Mouse (Mus musculus) spleen, postnatal 36 days (tissue): ENCODE results near the gene Tcf3.
A peak's percentile ranks its signal among the peaks of the same experiment; 100 is the strongest.

Experiments used
- DNase-seq, 2 experiments: peaks; one replicate each; pipeline ENCODE4 v3.0.0; 2022; ENCODE audit warnings: low spot score in 2 of 2, mixed read lengths in 1 of 2

Tcf3 gene

GRCm38 (mm10) chr10:80385811-80386734, 47.4 kb downstream of the Tcf3 start:
- DNase-seq = no peak

GRCm38 (mm10) chr10:80385310-80385709, 48.1 kb downstream of the Tcf3 start:
- no peak for DNase-seq

- no peak for DNase-seq
These were observed 48.7 kb downstream of the Tcf3 start for GRCm38 (mm10) chr10:80384709-80385108.

- DNase-seq = no peak
These were observed 49.3 kb downstream of the Tcf3 start for GRCm38 (mm10) chr10:80384115-80384639.

- DNase-seq = no peak
These were observed 50.0 kb downstream of the Tcf3 start for GRCm38 (mm10) chr10:80383431-80383830.

GRCm38 (mm10) chr10:80382641-80383365, 50.6 kb downstream of the Tcf3 start:
- DNase-seq = no peak

GRCm38 (mm10) chr10:80377716-80378115, 55.7 kb downstream of the Tcf3 start:
- no peak for DNase-seq

GRCm38 (mm10) chr10:80376160-80376559, 57.3 kb downstream of the Tcf3 start:
- DNase-seq = peak; percentile 84 to 89

- DNase-seq = peak; percentile 75 to 80
These were observed 59.4 kb downstream of the Tcf3 start for GRCm38 (mm10) chr10:80374063-80374462.

- no peak for DNase-seq
These were observed 60.7 kb downstream of the Tcf3 start for GRCm38 (mm10) chr10:80372706-80373105.

- no peak for DNase-seq
These were observed 61.5 kb downstream of the Tcf3 start for GRCm38 (mm10) chr10:80371983-80372382.

- peak; percentile 76 to 86 for DNase-seq
These were observed 62.0 kb downstream of the Tcf3 start for GRCm38 (mm10) chr10:80371411-80371966.

- peak in 1 of 2 experiments; percentile 31 for DNase-seq
These were observed 63.3 kb downstream of the Tcf3 start for GRCm38 (mm10) chr10:80369995-80370747.

- DNase-seq = no peak
These were observed 65.1 kb downstream of the Tcf3 start for GRCm38 (mm10) chr10:80368392-80368791.

GRCm38 (mm10) chr10:80367954-80368353, 65.5 kb downstream of the Tcf3 start:
- DNase-seq = no peak

GRCm38 (mm10) chr10:80365736-80366135, 67.7 kb downstream of the Tcf3 start:
- DNase-seq = no peak

GRCm38 (mm10) chr10:80363734-80364133, 69.7 kb downstream of the Tcf3 start:
- no peak for DNase-seq
